Comparison of ENCODE assay signal across 8 mouse cellular contexts in genomic region chr6:86085518-86085917, GRCm38 (mm10). TPM values are rescaled to one million over a fixed set of nuclear protein-coding genes. Genes with fewer than 3 reads are reported as not detected.
DNase-seq lines count a peak whose midpoint lies in the region; ATAC-seq lines count a peak whose summit lies in the region.

No protein-coding gene starts in this region.

- no peaks in the 10 kb centered on the region for H3K9me3 ChIP-seq in intestine, embryonic 14.5 days (ENCODE audit: control insufficient read depth, low read length)
- no peaks in the 10 kb centered on the region for H3K9me3 ChIP-seq in intestine, embryonic 16.5 days (ENCODE audit: control insufficient read depth, low read length)
- no peaks in the 10 kb centered on the region for H3K9me3 ChIP-seq in liver, embryonic 11.5 days (ENCODE audit: control insufficient read depth, low read length)

- no peak overlapping the region for H3K27ac ChIP-seq in intestine, embryonic 14.5 days (ENCODE audit: low read depth)
- no peak overlapping the region for H3K27ac ChIP-seq in intestine, embryonic 16.5 days (ENCODE audit: low read length)
- no peak overlapping the region for H3K27ac ChIP-seq in liver, embryonic 11.5 days (ENCODE audit: low read depth, low read length)

- H3K4me1 ChIP-seq in intestine, embryonic 14.5 days (replicated peaks; ENCODE audit: control insufficient read depth, insufficient read depth, low read length): no peaks in the 10 kb centered on the region
- H3K4me1 ChIP-seq in intestine, embryonic 16.5 days (ENCODE audit: control insufficient read depth, insufficient read depth, low read length): no peaks in the 10 kb centered on the region
- peaks cover 7% of the 10 kb centered on the region; the same call in 1 of the 2 replicates for H3K4me1 ChIP-seq in liver, embryonic 11.5 days (replicated peaks; ENCODE audit: control insufficient read depth, insufficient read depth, low read length)

- H3K36me3 ChIP-seq in intestine, embryonic 14.5 days (ENCODE audit: control insufficient read depth, insufficient read depth, low read length): no peaks in the 10 kb centered on the region
- H3K36me3 ChIP-seq in intestine, embryonic 16.5 days (ENCODE audit: control insufficient read depth, insufficient read depth, low read length): no peaks in the 10 kb centered on the region
- H3K36me3 ChIP-seq in liver, embryonic 11.5 days (ENCODE audit: control insufficient read depth, insufficient read depth, low read length): peaks cover 21% of the 10 kb centered on the region; the same call in 1 of the 2 replicates

- WGBS in intestine, embryonic 14.5 days: 64% methylated on average over 6 of the region's 6 CpGs
- WGBS in intestine, embryonic 16.5 days: 71% methylated on average over 6 of the region's 6 CpGs
- 64% methylated on average over 6 of the region's 6 CpGs for WGBS in liver, embryonic 11.5 days

- no peak for ATAC-seq in intestine, embryonic 14.5 days (replicated peaks; ENCODE audit: low FRiP score, low TSS enrichment, low read depth)
- ATAC-seq in intestine, embryonic 16.5 days: no peak
- peak; percentile 50; the same call in 1 of the 2 replicates for ATAC-seq in erythroid progenitor cell, adult 5-6 weeks (replicated peaks; ENCODE audit: low FRiP score, poor library complexity, severe bottlenecking)
- ATAC-seq in liver, embryonic 11.5 days (replicated peaks; ENCODE audit: low FRiP score): peak; percentile 35; the same call in 1 of the 2 replicates

- no peaks in the 10 kb centered on the region for H3K27me3 ChIP-seq in intestine, embryonic 14.5 days (replicated peaks; ENCODE audit: control insufficient read depth, insufficient read depth, low read length)
- H3K27me3 ChIP-seq in intestine, embryonic 16.5 days (replicated peaks; ENCODE audit: control insufficient read depth, insufficient read depth, low read length): no peaks in the 10 kb centered on the region
- H3K27me3 ChIP-seq in liver, embryonic 11.5 days (replicated peaks; ENCODE audit: control insufficient read depth, insufficient read depth, low read length): no peaks in the 10 kb centered on the region

- no peak overlapping the region for H3K4me3 ChIP-seq in intestine, embryonic 14.5 days (ENCODE audit: low read depth, low read length)
- no peak overlapping the region for H3K4me3 ChIP-seq in intestine, embryonic 16.5 days (ENCODE audit: low read length)
- H3K4me3 ChIP-seq in liver, embryonic 11.5 days (ENCODE audit: low read depth, low read length): no peak overlapping the region

- H3K4me2 ChIP-seq in intestine, embryonic 14.5 days (ENCODE audit: low read length): no peak overlapping the region
- no peak overlapping the region for H3K4me2 ChIP-seq in intestine, embryonic 16.5 days (ENCODE audit: low read depth, low read length)
- no peak overlapping the region for H3K4me2 ChIP-seq in liver, embryonic 11.5 days

- peak; percentile 78 for DNase-seq in intestine, embryonic 14.5 days (ENCODE audit: low spot score)
- peak; percentile 75 for DNase-seq in ES-CJ7 (ENCODE audit: low read depth, low spot score)
- peak; percentile 93 for DNase-seq in brain, adult 2 months (ENCODE audit: low read depth, low spot score)
- DNase-seq in liver, embryonic 11.5 days (ENCODE audit: low spot score): no peak
- peak; percentile 83 for DNase-seq in retina, embryonic 14.5 days (ENCODE audit: low spot score)
- DNase-seq in urinary bladder, postnatal 36 days (ENCODE audit: low spot score in 2 of 2): peak; percentile 55 to 62

- H3K9ac ChIP-seq in intestine, embryonic 14.5 days (ENCODE audit: low read length): no peak overlapping the region
- H3K9ac ChIP-seq in intestine, embryonic 16.5 days (ENCODE audit: low read depth, low read length): no peak overlapping the region
- no peak overlapping the region for H3K9ac ChIP-seq in liver, embryonic 11.5 days (ENCODE audit: low read depth, low read length)

RNA-seq across cellular contexts. Expression of gene Add2, which starts 57.0 kb away (rescaled TPM):
- 7.4 and 7.7 TPM in 2 replicates for polyA plus RNA-seq in intestine, embryonic 14.5 days (2014; fragmentation: Nextera tagmentation; extraction: Ambion mirVana)
- 5.5 and 8.0 TPM in 2 replicates for polyA plus RNA-seq in intestine, embryonic 16.5 days (2015; fragmentation: Nextera tagmentation; extraction: Ambion mirVana)
- total RNA-seq in erythroid progenitor cell, adult 5-6 weeks (2015; ENCODE audit: low replicate concordance): 138 and 175 TPM in 2 replicates
- total RNA-seq in erythroid progenitor cell, adult 5-6 weeks (2017; ENCODE audit: low replicate concordance): 251 and 282 TPM in 2 replicates
- 66.5 and 73.2 TPM in 2 replicates for polyA plus RNA-seq in liver, embryonic 11.5 days (2014; fragmentation: Nextera tagmentation; extraction: Ambion mirVana)

Comparison
In these comparisons a context has a peak if more than half of its experiments do, and no peak if none do; other contexts are left out.
1. ATAC-seq: peak in erythroid progenitor cell, adult 5-6 weeks (single experiment) and liver, embryonic 11.5 days (single experiment); none in intestine, embryonic 14.5 days (single experiment) and intestine, embryonic 16.5 days (single experiment).